Mouse (Mus musculus): Measurements from ENCODE around the gene Gpr146.

DNA sequence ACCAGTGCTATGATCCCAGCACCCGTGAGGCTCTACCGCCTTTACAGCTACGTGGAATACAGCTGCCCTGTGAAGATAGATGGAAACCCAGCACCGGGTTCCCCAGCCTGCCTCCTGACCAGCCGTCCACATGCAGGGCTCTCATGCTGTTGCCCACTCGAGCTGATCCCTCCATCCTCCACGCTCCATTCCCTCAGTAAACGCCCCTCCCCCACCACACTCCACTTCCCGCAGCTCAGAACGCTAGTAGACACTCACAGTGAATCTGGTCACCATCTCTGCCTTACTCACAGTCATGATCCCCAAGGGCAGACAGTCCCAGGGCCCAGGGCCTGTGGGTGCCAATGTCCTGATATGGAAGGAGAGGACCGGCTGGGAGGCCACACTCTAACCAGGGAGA is 38.6 kb upstream of the Gpr146 start:
- TF ChIP-seq POLR2A (IDR thresholded peaks at IDR 0.05; ENCODE audit: extremely low read depth, insufficient read depth, low read length) (no peak), CTCF (IDR thresholded peaks at IDR 0.05; ENCODE audit: low read depth, low read length) (no peak)
